Mouse (Mus musculus) lung, postnatal 4 days (tissue): ENCODE measurements at regions not wholly inside any gene's neighbourhood (a gene's known extent, or its start where the extent isn't known, plus 50 kb on each side); places are given as distances from the start of the nearest gene placed in this dataset.
"Not testable (repeated sequence)": the region's sequence is repeated elsewhere in the genome, so short reads cannot be mapped to it uniquely, and the experiment has no call there.

Experiments
- DNase-seq, 2 experiments: peaks; one replicate each; pipeline ENCODE4 v3.0.0; 2021

- DNase-seq = no peak
Measured at GRCm38 (mm10) chr3:34709553-34709952, 59.3 kb downstream of the Sox2 start.

GRCm38 (mm10) chr3:34712137-34712536 is 61.9 kb downstream of the Sox2 start:
- DNase-seq = not testable (repeated sequence)

DNA sequence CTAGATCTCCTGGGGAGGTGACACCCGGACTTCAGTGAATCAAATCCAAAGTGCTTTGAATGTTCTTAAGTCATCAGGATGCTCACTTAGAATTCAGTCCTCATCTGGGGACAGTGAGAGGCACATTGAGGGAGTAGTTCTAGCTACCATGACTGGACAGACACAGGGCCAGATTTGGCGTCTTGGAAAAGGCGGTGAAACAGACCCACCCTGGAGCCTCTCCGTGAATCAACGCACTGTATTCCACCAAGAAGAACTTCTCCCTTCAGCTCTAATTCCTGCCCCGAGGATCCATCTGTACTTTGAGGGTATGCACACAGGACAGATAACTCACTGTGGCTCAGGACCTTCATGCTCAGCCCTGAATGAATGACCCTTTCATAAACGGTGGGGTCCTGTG is 72.3 kb downstream of the Sox2 start:
- DNase-seq = no peak

DNA sequence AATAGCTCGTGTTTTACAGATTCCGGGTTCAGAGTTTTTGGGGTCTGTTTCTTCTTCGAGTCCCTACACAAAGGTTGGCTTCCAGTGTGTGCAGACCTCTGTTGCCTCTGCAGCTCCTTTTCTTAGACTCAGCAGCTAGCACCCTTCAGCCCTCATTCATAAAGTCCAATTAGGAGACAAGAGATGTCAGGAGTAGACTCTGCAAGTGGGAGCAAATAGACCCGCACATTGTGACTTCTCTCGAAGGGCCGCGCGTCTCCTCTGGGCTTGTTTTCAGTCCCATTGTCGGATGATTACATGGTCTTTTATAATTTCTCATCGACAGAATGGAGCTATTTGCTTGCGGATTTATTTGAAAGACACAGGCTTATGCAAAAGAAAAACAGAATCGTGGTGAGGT is 76.8 kb downstream of the Sox2 start:
- no peak for DNase-seq

GRCm38 (mm10) chr3:34728282-34728681 is 78.1 kb downstream of the Sox2 start:
- no peak for DNase-seq

DNA sequence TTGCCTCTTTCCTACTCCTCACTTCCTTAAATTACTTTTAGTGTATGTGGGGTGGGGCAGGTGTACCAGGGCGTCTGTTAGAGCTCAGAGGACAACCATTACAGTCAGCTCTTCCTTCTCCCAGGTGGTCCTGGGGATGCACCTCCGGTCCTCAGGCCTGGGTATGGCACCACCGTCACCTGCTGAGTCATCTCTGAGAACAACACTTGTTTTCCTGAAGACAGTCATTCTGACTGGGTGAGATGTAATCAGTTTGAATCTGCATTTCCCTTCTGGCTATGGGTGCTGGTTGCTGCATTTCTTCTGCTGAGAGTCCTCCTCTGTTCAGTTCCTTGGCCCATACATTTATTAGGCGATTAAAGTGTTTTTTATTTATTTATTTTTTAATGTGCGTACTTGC is 84.8 kb downstream of the Sox2 start:
- DNase-seq = no peak

- no peak for DNase-seq
Measured at GRCm38 (mm10) chr3:34738001-34738400, 87.8 kb downstream of the Sox2 start.

- no peak for DNase-seq
Measured at GRCm38 (mm10) chr3:34738938-34739337, 88.7 kb downstream of the Sox2 start.

- no peak for DNase-seq
Measured at GRCm38 (mm10) chr3:34739693-34740092, 89.5 kb downstream of the Sox2 start.

DNA sequence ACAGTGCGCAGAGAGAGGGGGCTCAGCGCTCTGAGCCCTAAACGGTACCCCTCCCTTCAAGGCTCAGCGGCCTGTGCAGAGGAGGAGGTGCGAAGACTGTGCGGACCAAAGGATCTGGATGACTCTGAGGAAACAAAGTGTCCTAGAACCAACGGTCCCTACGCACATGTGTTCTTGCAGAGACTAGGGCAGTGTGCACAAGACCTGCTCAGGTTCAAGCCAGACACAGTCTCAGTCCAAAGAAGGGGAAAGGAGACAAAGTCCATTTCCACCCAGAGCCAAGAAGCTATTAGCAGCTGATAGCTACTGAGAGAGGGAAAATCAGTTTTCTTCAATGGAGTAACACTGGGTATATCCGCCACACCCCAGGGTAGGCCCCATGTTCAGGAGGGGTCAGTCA is 89.9 kb downstream of the Sox2 start:
- no peak for DNase-seq

DNA sequence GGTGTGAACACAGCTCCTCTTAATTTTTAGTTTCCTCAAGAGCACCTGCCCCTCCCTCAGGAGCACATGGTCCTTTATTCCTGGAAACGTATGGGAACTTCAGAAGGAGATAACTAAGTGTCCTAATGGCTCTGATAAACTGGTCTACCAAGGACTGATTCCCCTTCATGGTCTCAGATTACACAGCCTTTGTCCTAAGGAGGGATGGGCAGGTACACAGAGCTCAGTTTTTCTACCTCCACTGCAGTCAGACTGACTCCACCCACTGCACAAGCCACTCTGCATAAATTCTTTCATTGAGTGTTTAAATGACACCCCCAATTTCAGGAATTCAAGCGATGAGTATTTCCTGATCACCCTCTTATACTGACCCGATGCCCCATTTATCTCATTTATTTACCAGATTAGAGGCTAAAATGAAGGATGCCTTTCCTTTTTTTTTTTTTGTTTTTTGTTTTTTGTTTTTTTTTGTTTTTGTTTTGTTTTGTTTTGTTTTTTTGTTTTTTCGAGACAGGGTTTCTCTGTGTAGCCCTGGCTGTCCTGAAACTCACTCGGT is 95.1 kb downstream of the Sox2 start:
- DNase-seq = no peak

GRCm38 (mm10) chr3:34747499-34748093 is 97.4 kb downstream of the Sox2 start:
- peak; percentile 24 to 67 for DNase-seq

GRCm38 (mm10) chr3:34749989-34750388 is 99.8 kb downstream of the Sox2 start:
- DNase-seq = no peak

DNA sequence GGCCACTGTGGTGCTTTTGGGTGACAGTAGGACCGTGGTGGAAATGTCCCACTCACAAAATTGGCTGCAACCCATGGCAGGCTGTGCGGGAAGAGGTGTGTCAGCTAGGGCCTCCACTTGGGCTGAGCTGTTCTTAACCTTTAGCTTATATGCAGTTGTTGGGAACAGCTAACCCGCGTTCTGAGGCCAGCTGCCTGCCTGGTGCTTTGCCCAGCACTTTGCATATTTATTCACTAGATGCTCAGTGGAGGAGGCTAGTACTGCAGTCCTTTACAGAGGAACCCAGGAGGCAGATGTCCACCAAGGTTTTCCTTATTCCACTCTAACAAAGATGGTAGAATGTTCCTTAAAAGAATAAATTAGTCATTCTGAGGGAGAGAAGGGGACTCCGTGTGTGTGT is 101.3 kb downstream of the Sox2 start:
- DNase-seq = peak in 1 of 2 experiments; percentile 30

DNA sequence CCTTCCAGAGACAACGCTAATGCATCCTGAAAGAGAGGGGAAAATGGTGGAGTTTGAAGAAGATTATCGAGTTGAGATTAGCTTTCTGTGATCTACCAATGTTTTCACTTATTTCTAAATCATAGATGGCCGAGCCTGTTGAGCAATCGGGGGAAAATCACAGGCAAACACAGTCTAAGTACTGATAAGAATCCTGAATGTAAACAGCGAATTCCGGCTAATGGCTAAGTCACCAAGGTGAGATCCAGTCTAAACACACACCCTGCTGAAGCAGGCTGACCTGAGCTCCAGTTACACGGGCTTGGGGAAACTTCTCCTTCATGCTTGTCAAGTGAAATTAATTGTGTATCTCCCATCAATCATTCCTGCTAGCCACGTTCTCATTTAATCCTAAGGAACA is 103.4 kb downstream of the Sox2 start:
- peak; percentile 22 to 50 for DNase-seq

DNA sequence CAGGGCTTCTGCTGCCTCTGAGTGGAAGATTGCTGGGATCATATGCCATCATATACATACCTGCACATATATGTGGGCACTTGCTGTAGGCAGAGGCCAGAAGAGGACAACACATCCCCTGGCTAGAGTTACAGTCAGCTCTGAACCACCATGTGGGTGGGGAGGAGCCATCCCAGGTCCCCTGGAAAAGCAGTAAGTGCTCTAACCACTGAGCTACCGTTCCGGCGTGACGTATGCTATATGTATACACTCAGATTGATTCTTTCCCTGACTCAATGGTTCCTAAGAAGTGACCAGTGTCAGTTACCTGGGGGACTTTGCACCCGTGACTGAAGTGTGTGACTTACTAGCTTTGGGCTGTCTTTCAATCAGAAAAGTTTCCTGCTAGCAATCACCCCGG is 104.6 kb downstream of the Sox2 start:
- DNase-seq = no peak

DNA sequence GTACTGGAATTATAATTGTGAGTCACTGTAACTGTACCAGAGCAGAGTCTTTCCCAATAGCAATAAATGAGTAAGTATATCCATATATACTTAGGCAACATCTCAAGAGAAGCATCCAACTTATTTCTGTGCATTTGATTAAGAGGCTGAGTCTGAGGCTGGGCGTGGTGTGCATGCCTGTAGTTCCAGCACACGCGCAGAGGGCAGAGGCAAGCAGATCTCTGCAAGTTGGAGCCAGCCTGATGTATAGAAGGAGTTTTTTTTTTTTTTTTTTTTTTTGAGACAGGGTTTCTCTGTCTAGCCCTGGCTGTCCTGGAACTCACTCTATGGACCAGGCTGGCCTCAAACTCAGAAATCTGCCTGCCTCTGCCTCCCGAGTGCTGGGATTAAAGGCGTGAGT is 105.1 kb downstream of the Sox2 start:
- DNase-seq = not testable (repeated sequence)

DNA sequence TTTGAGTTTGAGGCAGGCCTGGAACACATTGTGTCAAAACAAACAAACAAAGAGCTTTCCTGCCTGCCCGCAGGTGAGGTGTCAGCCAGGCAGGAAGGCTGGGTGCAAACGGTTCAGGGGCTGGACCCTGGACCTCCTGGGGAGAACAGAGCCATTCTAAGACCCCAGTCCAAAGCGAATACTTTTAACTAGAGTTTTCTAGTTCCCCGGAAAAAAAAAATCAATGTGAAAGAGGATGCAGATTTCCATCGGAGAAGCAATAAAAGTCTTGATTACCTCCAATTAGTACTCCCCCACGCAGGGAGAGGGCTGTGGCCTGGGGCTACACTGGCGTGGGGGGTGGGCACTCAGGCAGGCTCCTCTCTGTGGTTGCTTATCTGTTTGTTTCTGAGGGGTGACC is 106.4 kb downstream of the Sox2 start:
- no peak for DNase-seq

- no peak for DNase-seq
Measured at GRCm38 (mm10) chr3:34757130-34757529, 106.9 kb downstream of the Sox2 start.

DNA sequence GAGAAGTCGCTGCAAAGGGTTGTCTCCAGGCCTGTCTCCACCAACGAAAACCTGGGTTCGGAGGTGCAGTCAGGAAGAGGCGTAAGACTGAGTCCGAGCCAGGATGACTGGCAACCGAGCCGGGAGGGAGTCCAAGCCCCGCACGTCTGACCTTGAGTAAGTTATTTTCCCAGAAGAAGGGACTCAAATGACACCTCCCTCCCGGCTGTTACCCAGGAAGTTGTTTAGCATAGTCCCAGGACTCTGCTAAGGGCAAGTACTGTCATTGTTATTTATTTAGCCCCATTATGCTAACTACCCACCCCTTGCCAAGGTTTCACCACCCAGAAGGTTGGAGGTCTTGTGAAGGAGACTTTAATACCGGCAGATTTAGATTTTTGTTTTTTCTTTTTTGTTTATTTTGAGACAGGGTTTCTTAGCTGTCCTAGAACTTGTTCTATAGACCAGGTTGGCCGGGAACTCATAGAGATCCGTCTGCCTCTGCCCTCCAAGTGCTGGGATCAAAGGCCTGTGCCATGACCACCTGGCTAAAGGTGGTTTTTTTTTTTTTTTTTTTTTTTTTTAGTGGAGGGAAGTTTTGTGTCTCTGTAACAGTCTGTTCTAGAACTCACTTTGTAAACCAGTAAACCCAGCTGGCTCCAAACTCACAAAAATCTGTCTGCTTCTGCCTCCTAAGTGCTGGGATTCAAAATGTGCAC is 107.8 kb downstream of the Sox2 start:
- no peak for DNase-seq

- DNase-seq = no peak
Measured at GRCm38 (mm10) chr3:34759942-34760640, 109.9 kb downstream of the Sox2 start.

DNA sequence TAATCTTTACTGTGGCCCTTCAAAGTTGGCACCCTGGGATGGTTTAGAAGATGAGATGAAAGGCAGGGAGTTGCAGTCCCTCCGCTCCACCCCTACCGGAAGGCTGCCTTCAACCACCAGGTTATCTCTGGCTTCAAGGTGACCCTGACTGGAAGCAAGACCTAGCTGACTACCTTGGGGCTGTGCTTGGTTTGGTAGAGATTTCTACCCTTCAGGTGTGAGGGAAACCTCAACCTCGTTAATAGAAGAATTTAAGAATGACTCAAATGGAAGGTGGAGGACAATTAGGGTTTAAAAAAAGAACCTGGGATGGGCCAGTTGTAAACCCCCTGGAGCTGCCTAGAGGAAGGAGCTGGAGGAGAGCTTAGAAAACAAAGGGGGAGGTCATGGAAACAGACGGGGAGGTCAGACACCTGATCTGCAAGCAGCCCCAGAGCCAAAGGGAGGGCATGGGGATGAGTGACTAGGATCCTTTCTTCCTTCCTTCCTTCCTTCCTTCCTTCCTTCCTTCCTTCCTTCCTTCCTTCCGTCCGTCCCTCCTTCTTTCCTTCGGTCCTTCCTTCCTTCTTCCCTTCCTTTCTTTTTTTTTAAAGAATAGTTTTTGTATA is 111.1 kb downstream of the Sox2 start:
- DNase-seq = no peak

- DNase-seq = no peak
Measured at GRCm38 (mm10) chr3:34761783-34762182, 111.6 kb downstream of the Sox2 start.

- DNase-seq = no peak
Measured at GRCm38 (mm10) chr3:34764559-34764958, 114.4 kb downstream of the Sox2 start.
